ENCODE assay signal across 19 mouse cellular contexts in genomic region chr5:45844723-45845122, GRCm38 (mm10).
"Had no signal": no experiment of that assay in that cellular context is flagged by ENCODE, and none has a peak within 500 bp of the region (broad histone marks: within the 10 kb centered on the region; RNA-seq: fewer than 3 reads in every experiment).

No protein-coding gene starts in this region.

- H3K4me3 ChIP-seq: kidney, embryonic 15.5 days; left cerebral cortex, adult 2 months; liver, embryonic 13.5 days; megakaryocyte, embryonic 14.5 days; midbrain, embryonic 10.5 days; midbrain, embryonic 13.5 days had no signal

- ATAC-seq: lung, postnatal 0 days; midbrain, embryonic 13.5 days had no signal

- H3K4me2 ChIP-seq: kidney, embryonic 15.5 days; liver, embryonic 13.5 days; lung, embryonic 14.5 days; midbrain, embryonic 13.5 days had no signal

- H3K27ac ChIP-seq: kidney, embryonic 15.5 days; left cerebral cortex, adult 2 months; liver, embryonic 13.5 days; midbrain, embryonic 10.5 days; midbrain, embryonic 13.5 days; stomach, postnatal 0 days had no signal

- H3K27me3 ChIP-seq: kidney, embryonic 15.5 days; liver, embryonic 13.5 days; megakaryocyte, embryonic 14.5 days; midbrain, embryonic 13.5 days had no signal

- H3K36me3 ChIP-seq: kidney, embryonic 15.5 days; liver, embryonic 13.5 days; midbrain, embryonic 13.5 days had no signal

- H3K4me1 ChIP-seq: kidney, embryonic 15.5 days; liver, embryonic 13.5 days; midbrain, embryonic 10.5 days; midbrain, embryonic 13.5 days had no signal

- DNase-seq: kidney, adult 11 months; kidney, adult 8-10 months; kidney, postnatal 10 days; kidney, postnatal 36 days; layer of hippocampus, postnatal 36 days; liver, embryonic 13.5 days; lung, embryonic 14.5 days; lung, postnatal 4 days; right cerebral cortex, postnatal 4 days; thymus, adult 2 months; thymus, postnatal 14 days; thymus, postnatal 4 days had no signal

- H3K9me3 ChIP-seq: kidney, embryonic 15.5 days; liver, embryonic 13.5 days; megakaryocyte, embryonic 14.5 days had no signal

- H3K9ac ChIP-seq: kidney, embryonic 15.5 days; liver, embryonic 13.5 days; lung, embryonic 14.5 days; midbrain, embryonic 13.5 days had no signal
